Mouse (Mus musculus) heart, adult 18-20 months (tissue): ENCODE data around the gene Gm37240. TPM values are rescaled to one million over a fixed set of nuclear protein-coding genes. Genes with fewer than 3 reads are reported as not detected.
A peak's percentile ranks its signal among the peaks of the same experiment; 100 is the strongest.

ENCODE experiments used
- DNase-seq, 2 experiments: peaks; one replicate each; pipeline ENCODE4 v3.0.0; 2021 to 2022; ENCODE audit warnings: mixed read lengths in 1 of 2
- total RNA-seq, 2 experiments: library from RNA; stranded (reverse); gene quantifications; 2 replicates each; pipeline ENCODE4 v1.2.3; 2021

Gene Gm37240
- total RNA-seq, 2 experiments from 2014 or later, result 30.0 to 39.3 TPM

- no peak for DNase-seq
Observed at GRCm38 (mm10) chr3:85126970-85127369, 760.3 kb downstream of the Gm37240 start.

GRCm38 (mm10) chr3:85125471-85125870, 761.8 kb downstream of the Gm37240 start:
- peak in 1 of 2 experiments; percentile 17 for DNase-seq

- peak; percentile 24 to 30 for DNase-seq
Observed at GRCm38 (mm10) chr3:85124924-85125323, 762.4 kb downstream of the Gm37240 start.

- DNase-seq, result no peak
Observed at GRCm38 (mm10) chr3:85124410-85124809, 762.9 kb downstream of the Gm37240 start.

GRCm38 (mm10) chr3:85117702-85118101, 769.6 kb downstream of the Gm37240 start:
- DNase-seq, result no peak

- no peak for DNase-seq
Observed at GRCm38 (mm10) chr3:85117014-85117413, 770.3 kb downstream of the Gm37240 start.

- peak; percentile 41 to 56 for DNase-seq
Observed at GRCm38 (mm10) chr3:85115959-85116543, 771.3 kb downstream of the Gm37240 start.

- DNase-seq, result no peak
Observed at GRCm38 (mm10) chr3:85113565-85113964, 773.8 kb downstream of the Gm37240 start.

GRCm38 (mm10) chr3:85110762-85111161, 776.6 kb downstream of the Gm37240 start:
- DNase-seq, result no peak

- DNase-seq, result no peak
Observed at GRCm38 (mm10) chr3:85109221-85109620, 778.1 kb downstream of the Gm37240 start.

- DNase-seq, result no peak
Observed at GRCm38 (mm10) chr3:85108396-85108795, 778.9 kb downstream of the Gm37240 start.

- DNase-seq, result no peak
Observed at GRCm38 (mm10) chr3:85106956-85107355, 780.4 kb downstream of the Gm37240 start.

GRCm38 (mm10) chr3:85104301-85104700, 783.0 kb downstream of the Gm37240 start:
- no peak for DNase-seq

GRCm38 (mm10) chr3:85080882-85081558, 806.3 kb downstream of the Gm37240 start:
- no peak for DNase-seq

GRCm38 (mm10) chr3:85064113-85064512, 823.2 kb downstream of the Gm37240 start:
- no peak for DNase-seq

GRCm38 (mm10) chr3:85060153-85060552, 827.2 kb downstream of the Gm37240 start:
- no peak for DNase-seq

GRCm38 (mm10) chr3:85057245-85057644, 830.1 kb downstream of the Gm37240 start:
- no peak for DNase-seq

GRCm38 (mm10) chr3:85053526-85053925, 833.8 kb downstream of the Gm37240 start:
- no peak for DNase-seq

- DNase-seq, result no peak
Observed at GRCm38 (mm10) chr3:85052196-85052595, 835.1 kb downstream of the Gm37240 start.

- no peak for DNase-seq
Observed at GRCm38 (mm10) chr3:85048569-85048968, 838.7 kb downstream of the Gm37240 start.

GRCm38 (mm10) chr3:85043679-85044218, 843.6 kb downstream of the Gm37240 start:
- no peak for DNase-seq

GRCm38 (mm10) chr3:85042126-85042525, 845.2 kb downstream of the Gm37240 start:
- no peak for DNase-seq

GRCm38 (mm10) chr3:85029141-85029540, 858.2 kb downstream of the Gm37240 start:
- DNase-seq, result no peak
